Mouse (Mus musculus) neural tube, embryonic 15.5 days (tissue): ENCODE results near the gene Dpp10. TPM values are rescaled to one million over a fixed set of nuclear protein-coding genes. Genes with fewer than 3 reads are reported as not detected.

Experiments
- ATAC-seq: fragments of 200-750 bp; cut with Nextera tagmentation; 2 replicates; pipeline ENCODE4 v1.8.0; 2017; ENCODE audit warnings: mild to moderate bottlenecking, moderate TSS enrichment, moderate library complexity; ENCODE audit not compliant: low FRiP score
- H3K27ac ChIP-seq: fragments of 300-500 bp; sonication (generic); replicated peaks from 2 replicates; pipeline ENCODE4 v1.5.1; 2015; ENCODE audit warnings: mild to moderate bottlenecking, inconsistent platforms
- H3K27me3 ChIP-seq: fragments of 300-500 bp; sonication (generic); replicated peaks from 2 replicates; pipeline ENCODE4 v1.6.1; 2015; ENCODE audit warnings: inconsistent platforms
- H3K36me3 ChIP-seq: fragments of 300-500 bp; sonication (generic); 2 replicates; pipeline ENCODE4 v1.6.1; 2015; ENCODE audit warnings: inconsistent platforms
- H3K4me1 ChIP-seq: fragments of 300-500 bp; sonication (generic); 2 replicates; pipeline ENCODE4 v1.6.1; 2015; ENCODE audit warnings: inconsistent platforms
- H3K4me2 ChIP-seq: fragments of 300-500 bp; sonication (generic); 2 replicates; pipeline ENCODE4 v1.6.1; 2015; ENCODE audit warnings: inconsistent platforms, mild to moderate bottlenecking, moderate library complexity
- H3K4me3 ChIP-seq: fragments of 300-500 bp; sonication (generic); replicated peaks from 2 replicates; pipeline ENCODE4 v1.5.1; 2015; ENCODE audit warnings: mild to moderate bottlenecking, inconsistent platforms
- H3K9ac ChIP-seq: fragments of 300-500 bp; sonication (generic); replicated peaks from 2 replicates; pipeline ENCODE4 v1.6.1; 2015; ENCODE audit warnings: mild to moderate bottlenecking, inconsistent platforms
- H3K9me3 ChIP-seq: fragments of 300-500 bp; sonication (generic); replicated peaks from 2 replicates; pipeline ENCODE4 v1.6.1; 2016; ENCODE audit warnings: inconsistent platforms
- WGBS: fragments of 180-500 bp; shearing (Covaris S2); methylation state at CpG from one replicate; pipeline ENCODE4 v1.1.7; 2015; ENCODE audit warnings: mixed read lengths; 5-methylcytosine and 5-hydroxymethylcytosine counted together
- polyA plus RNA-seq: library from polyadenylated mRNA; unstranded; fragments of >200 nt; fragmentation: Nextera tagmentation; extraction: Ambion mirVana; gene quantifications from 2 replicates; pipeline ENCODE4 v1.2.1, GENCODE M21; 2015

The Dpp10 gene
- polyA plus RNA-seq, 1 experiment from 2014 or later: 21.6 TPM

DNA sequence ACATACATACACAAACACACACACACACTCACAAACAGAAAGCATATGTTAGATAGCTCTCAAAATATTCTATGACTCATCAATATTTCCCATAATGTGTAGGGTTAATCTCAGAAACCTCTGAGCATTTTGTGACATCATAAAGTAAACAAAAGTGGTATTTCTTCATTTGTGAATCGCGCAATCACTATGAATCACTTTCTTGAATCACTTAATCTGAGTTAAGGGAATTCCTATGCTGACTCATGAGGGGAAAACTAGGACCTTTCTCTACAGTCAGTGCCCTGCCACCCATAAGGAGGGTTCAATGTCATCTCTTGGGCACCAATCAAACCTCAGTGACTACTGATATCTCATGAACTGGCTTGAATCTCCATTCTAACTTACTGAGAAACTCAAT is 465.2 kb downstream of the Dpp10 start:
- 99% methylated on average over 2 of the region's 2 CpGs for WGBS
- Histone ChIP-seq H3K27me3 (no peaks in the 10 kb centered on the region), H3K36me3 (no peaks in the 10 kb centered on the region), H3K27ac (no peak overlapping the region), H3K4me1 (no peaks in the 10 kb centered on the region), H3K4me3 (no peak overlapping the region), H3K4me2 (no peak overlapping the region), H3K9ac (no peak overlapping the region), H3K9me3 (no peaks in the 10 kb centered on the region)
- ATAC-seq: no peak

DNA sequence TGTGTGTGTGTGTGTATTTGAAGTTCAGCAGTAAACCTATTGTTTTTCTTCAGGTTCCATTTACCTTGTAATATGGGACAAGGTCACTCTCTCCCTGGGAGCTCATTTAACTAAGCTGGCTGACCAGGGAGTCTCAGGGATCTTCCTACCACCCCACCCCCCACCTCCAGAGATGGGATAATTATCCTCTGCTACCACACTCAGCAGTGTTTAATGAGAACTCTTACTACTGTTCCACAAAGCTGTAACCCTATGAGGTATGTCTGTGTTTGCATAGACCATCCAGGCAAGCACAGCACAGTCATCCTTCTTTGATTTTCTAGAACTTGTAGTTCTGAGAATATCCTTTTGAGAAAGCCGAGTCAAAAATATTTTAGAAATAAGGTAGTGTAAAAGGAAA is 471.6 kb downstream of the Dpp10 start:
- Histone ChIP-seq H3K36me3 (no peaks in the 10 kb centered on the region), H3K4me1 (no peaks in the 10 kb centered on the region), H3K4me2 (no peak overlapping the region), H3K4me3 (no peak overlapping the region), H3K27me3 (no peaks in the 10 kb centered on the region), H3K27ac (no peak overlapping the region), H3K9me3 (no peaks in the 10 kb centered on the region), H3K9ac (no peak overlapping the region)
- 86% methylated on average over 1 of the region's 1 CpGs for WGBS
- no peak for ATAC-seq

DNA sequence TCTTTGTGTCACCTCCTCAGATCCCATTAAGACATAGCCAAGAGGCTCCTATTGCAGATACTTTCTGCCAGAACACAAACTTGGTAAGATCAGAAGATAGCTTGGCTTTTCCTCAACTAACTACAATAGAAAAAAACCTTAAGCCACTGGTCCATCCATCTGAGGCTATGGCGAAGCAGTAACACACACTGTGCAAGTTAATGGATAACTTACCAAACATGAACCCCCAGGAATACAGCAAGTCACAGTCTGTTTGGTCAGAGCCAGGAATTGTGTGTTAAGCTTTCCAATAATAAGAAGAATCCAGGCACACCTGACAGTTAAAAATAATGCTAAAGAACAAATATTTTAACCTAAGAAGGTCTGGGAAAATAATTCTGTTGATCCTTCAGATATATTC is 502.9 kb downstream of the Dpp10 start:
- no peaks in the 10 kb centered on the region for H3K27me3 ChIP-seq
- WGBS: 78% methylated on average over 1 of the region's 1 CpGs
- H3K36me3 ChIP-seq: no peaks in the 10 kb centered on the region
- H3K4me1 ChIP-seq: no peaks in the 10 kb centered on the region
- no peak for ATAC-seq
- H3K27ac ChIP-seq: no peak overlapping the region
- no peak overlapping the region for H3K9ac ChIP-seq
- no peak overlapping the region for H3K4me3 ChIP-seq
- no peaks in the 10 kb centered on the region for H3K9me3 ChIP-seq
- no peak overlapping the region for H3K4me2 ChIP-seq

DNA sequence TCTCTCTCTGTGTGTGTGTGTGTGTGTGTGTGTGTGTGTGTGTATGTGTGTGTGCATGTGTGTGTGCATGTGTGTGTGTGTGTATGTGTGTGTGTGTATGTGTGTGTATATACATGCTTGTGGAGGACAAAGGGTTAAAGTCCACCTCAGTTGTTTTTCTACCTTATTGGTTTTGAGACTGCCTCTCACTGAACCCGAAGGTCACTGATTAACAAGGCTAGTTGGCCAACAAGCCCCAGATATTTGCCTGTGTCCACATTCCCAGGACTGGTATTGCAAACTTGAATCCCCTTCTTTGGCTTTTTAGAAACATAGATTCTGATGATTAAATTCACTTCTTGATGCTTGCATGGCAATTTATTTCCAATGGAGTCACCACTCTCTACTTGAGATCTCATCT is 577.6 kb downstream of the Dpp10 start:
- Histone ChIP-seq H3K27me3 (no peaks in the 10 kb centered on the region), H3K9ac (no peak overlapping the region), H3K4me1 (no peaks in the 10 kb centered on the region), H3K36me3 (no peaks in the 10 kb centered on the region), H3K4me2 (no peak overlapping the region), H3K27ac (no peak overlapping the region), H3K9me3 (no peaks in the 10 kb centered on the region), H3K4me3 (no peak overlapping the region)
- WGBS: 59% methylated on average over 1 of the region's 1 CpGs
- no peak for ATAC-seq

DNA sequence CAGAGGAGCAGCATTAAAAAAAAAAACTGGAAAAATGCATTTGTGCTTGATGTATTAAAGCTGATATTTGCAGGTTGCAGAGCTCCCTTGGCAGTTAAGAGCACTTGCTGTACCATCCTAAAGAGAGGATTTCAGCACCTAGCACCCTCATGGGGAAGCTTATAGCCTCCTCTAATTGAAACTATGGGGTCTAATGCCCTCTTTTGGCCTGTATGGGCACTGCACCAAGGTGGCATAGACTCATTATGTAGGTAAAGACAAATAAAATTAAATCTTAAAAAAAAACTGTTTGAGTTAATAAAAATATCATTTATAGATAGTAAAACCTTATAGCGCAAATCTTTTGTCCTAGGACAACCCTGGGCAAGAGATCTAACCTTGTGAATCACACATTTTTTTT is 631.2 kb downstream of the Dpp10 start:
- 43% methylated on average over 1 of the region's 1 CpGs for WGBS
- H3K4me3 ChIP-seq: no peak overlapping the region

DNA sequence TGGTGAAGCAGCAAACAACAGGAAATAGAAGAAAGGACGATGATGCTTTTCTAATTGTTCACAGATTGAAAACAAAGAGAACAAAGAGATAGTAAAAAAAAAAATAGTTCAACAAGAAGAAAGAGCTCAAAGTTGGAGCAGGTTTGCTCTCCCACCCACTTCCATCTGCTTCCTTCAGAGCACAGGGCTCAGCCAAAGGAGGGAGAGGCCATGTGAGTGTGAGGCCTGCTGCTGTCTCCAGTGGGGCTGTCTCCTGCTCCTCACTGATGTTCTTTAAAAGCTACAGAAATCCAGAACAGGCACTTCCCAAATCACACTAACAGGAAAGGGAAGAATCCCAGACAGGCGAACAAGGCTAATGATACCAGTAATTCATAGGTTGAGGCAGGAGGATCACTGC is 694.1 kb downstream of the Dpp10 start:
- no peaks in the 10 kb centered on the region for H3K9me3 ChIP-seq
- H3K4me3 ChIP-seq: no peak overlapping the region
- H3K4me2 ChIP-seq: no peak overlapping the region
- H3K27ac ChIP-seq: no peak overlapping the region
- H3K27me3 ChIP-seq: no peaks in the 10 kb centered on the region
- no peaks in the 10 kb centered on the region for H3K4me1 ChIP-seq
- H3K9ac ChIP-seq: no peak overlapping the region
- 72% methylated on average over 2 of the region's 2 CpGs for WGBS
- ATAC-seq: no peak
- no peaks in the 10 kb centered on the region for H3K36me3 ChIP-seq

More for the DNA sequence above, 631.2 kb downstream of the Dpp10 start:
- no peak overlapping the region for H3K27ac ChIP-seq
- H3K9me3 ChIP-seq: no peaks in the 10 kb centered on the region
- no peak overlapping the region for H3K9ac ChIP-seq
- H3K4me2 ChIP-seq: no peak overlapping the region
- H3K36me3 ChIP-seq: no peaks in the 10 kb centered on the region
- H3K27me3 ChIP-seq: no peaks in the 10 kb centered on the region
- ATAC-seq: no peak
- no peaks in the 10 kb centered on the region for H3K4me1 ChIP-seq

DNA sequence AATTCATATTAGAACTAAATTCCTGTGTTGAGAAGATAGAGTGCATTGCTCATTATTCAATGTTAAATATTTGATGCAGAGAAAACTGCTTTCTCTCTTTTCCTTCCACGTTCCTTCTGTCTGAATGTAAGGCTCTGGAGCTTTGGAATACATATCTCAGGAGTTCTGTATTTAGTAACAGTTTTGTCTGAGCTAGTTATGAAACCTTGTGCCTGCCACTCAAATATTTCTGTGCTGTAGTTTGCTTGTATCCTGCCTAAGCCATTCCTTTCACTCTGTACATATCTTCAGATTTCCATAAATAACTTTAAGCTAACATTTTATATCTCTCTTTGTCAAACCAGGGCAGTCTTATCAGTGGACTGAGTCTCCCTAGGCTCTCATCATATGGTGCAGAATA is 707.5 kb downstream of the Dpp10 start:
- Histone ChIP-seq H3K4me3 (no peak overlapping the region), H3K36me3 (no peaks in the 10 kb centered on the region)
- WGBS: 67% methylated on average over 1 of the region's 1 CpGs

DNA sequence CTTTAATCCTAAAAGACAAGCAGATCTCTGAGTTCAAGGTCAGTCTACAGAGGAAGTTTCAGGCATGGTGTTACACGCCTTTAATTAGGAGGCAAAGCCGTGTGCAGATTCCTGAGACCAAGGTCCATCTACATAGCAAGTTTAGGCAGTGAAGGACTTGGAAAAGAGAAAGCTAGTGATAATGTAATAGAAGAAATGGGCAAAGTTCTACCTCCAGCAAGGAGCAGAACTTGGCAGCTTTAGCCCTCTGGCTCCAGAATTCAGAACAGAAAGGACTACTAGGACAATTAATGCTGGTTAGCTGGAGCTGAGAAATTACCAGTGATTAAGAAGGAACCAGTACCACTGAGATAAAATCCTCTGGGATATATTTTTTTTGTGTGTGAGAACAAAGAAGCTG is 728.5 kb downstream of the Dpp10 start:
- no peaks in the 10 kb centered on the region for H3K4me1 ChIP-seq
- no peak overlapping the region for H3K4me3 ChIP-seq
- no peaks in the 10 kb centered on the region for H3K27me3 ChIP-seq
- WGBS: 97% methylated on average over 2 of the region's 2 CpGs
- H3K9ac ChIP-seq: no peak overlapping the region
- no peaks in the 10 kb centered on the region for H3K36me3 ChIP-seq
- H3K27ac ChIP-seq: no peak overlapping the region
- no peaks in the 10 kb centered on the region for H3K9me3 ChIP-seq
- no peak overlapping the region for H3K4me2 ChIP-seq
- ATAC-seq: no peak

More for the DNA sequence above, 707.5 kb downstream of the Dpp10 start:
- H3K27ac ChIP-seq: no peak overlapping the region
- no peak overlapping the region for H3K9ac ChIP-seq
- H3K27me3 ChIP-seq: no peaks in the 10 kb centered on the region
- no peaks in the 10 kb centered on the region for H3K4me1 ChIP-seq
- no peak overlapping the region for H3K4me2 ChIP-seq
- H3K9me3 ChIP-seq: no peaks in the 10 kb centered on the region
- ATAC-seq: no peak
